Mouse (Mus musculus): ENCODE results near the gene Gadd45gip1. TPM values are rescaled to one million over a fixed set of nuclear protein-coding genes. Genes with fewer than 3 reads are reported as not detected.

Gene Gadd45gip1
- polyA plus RNA-seq, 1 experiment from 2014 or later: 38.6 TPM

DNA sequence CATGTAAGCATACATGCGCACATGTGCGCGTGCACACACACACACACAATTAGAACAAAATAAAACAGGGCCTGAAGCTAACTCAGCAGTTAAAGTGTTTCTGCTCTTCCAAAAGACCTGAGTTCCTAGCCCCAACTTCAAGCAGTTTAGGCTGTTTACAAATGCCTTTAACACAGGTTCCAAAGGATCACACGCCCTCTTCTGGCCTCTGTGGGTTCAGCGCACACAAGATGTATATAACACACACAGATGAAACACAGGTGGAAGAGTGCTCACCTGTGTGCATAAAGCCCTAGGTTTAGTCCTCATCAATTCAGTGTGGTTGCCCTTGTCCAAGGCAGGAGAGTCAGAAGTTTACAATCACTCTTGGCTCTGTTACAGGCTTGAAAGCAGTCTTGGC is 25.3 kb upstream of the Gadd45gip1 start:
- Histone ChIP-seq H3K9ac (ENCODE audit: low read length) (no peak overlapping the region), H3K4me2 (ENCODE audit: low read depth) (no peak overlapping the region), H3K36me3 (ENCODE audit: control insufficient read depth, insufficient read depth, low read length) (no peaks in the 10 kb centered on the region), H3K9me3 (ENCODE audit: control insufficient read depth, low read length) (peaks cover 4% of the 10 kb centered on the region; the same call in 1 of the 2 replicates), H3K4me1 (ENCODE audit: control insufficient read depth, insufficient read depth, low read length) (no peaks in the 10 kb centered on the region), H3K27ac (ENCODE audit: low read depth, low read length) (no peak overlapping the region), H3K27me3 (ENCODE audit: control insufficient read depth, insufficient read depth, low read length) (peaks cover 75% of the 10 kb centered on the region), H3K4me3 (ENCODE audit: low read depth, low read length) (no peak overlapping the region)
- WGBS: 96% methylated on average over 5 of the region's 5 CpGs
- DNase-seq (ENCODE audit: low spot score): no peak
- no peak for ATAC-seq (ENCODE audit: insufficient read depth, low FRiP score, low TSS enrichment)

DNA sequence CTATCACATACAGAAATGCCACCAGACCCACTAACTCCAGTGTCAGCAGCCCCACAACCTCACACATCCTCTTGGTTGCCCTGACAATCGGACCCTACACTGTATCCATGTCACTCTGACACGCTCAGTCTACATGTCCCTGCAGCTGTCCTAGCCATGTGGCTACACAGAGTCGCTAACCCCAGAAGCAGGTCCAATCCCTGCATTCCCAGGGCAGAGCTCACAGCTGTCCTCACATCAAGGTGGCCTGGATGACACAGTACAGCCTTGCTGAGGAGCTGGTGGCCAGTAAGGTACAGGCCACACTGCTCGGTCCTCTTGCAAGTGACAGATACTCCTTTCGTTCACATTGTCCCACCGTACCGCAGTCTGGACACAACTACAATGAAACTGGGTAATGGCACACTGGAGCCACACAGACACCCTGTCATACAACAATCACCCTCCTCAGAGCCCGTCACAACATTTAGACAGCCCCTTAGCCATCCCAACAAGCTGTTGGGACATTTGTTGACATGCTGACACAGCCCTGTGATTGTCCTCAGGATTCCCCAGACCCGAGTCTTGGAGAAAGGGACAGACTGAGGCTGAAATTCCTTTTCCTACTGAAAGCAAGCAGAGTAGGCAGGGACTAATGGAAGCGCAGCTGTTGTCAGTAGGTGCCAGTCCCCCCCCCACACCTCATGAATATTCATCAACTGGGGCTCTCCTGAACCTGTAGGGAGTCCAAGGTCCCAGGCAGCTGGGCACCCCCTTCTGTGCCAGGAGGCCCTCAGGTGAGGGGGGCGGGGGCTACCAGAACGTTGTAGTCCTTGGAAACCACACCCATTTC is 22.0 kb upstream of the Gadd45gip1 start:
- DNase-seq (ENCODE audit: low spot score) (no peak), ATAC-seq (ENCODE audit: insufficient read depth, low FRiP score, low TSS enrichment) (no peak)
- H3K4me2 ChIP-seq (ENCODE audit: low read depth): no peak overlapping the region
- H3K9ac ChIP-seq (ENCODE audit: low read length): no peak overlapping the region
- 61% methylated on average over 12 of the region's 12 CpGs for WGBS
- no peak overlapping the region for H3K4me3 ChIP-seq (ENCODE audit: low read depth, low read length)
- peaks cover 4% of the 10 kb centered on the region; the same call in 1 of the 2 replicates for H3K9me3 ChIP-seq (ENCODE audit: control insufficient read depth, low read length)
- no peaks in the 10 kb centered on the region for H3K36me3 ChIP-seq (ENCODE audit: control insufficient read depth, insufficient read depth, low read length)
- H3K27ac ChIP-seq (ENCODE audit: low read depth, low read length): no peak overlapping the region
- peaks cover 4% of the 10 kb centered on the region; the same call in 1 of the 2 replicates for H3K4me1 ChIP-seq (ENCODE audit: control insufficient read depth, insufficient read depth, low read length)
- peaks cover 61% of the 10 kb centered on the region for H3K27me3 ChIP-seq (ENCODE audit: control insufficient read depth, insufficient read depth, low read length)

DNA sequence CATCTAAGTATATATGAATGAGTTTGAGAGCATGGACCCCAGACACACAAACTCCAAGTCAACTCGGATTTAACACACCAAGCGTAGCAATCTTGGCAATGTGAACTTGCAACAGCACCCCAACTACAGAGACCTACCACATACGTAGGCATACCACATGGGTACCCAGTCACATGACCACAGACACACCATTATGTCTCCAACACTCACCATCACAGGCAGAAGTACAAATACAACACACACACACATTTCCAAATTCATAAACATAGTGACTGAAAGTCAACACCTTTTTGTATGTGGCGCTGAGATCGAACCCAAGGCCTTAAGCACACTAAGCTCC is 21.4 kb upstream of the Gadd45gip1 start:
- peaks cover 4% of the 10 kb centered on the region; the same call in 1 of the 2 replicates for H3K9me3 ChIP-seq (ENCODE audit: control insufficient read depth, low read length)
- ATAC-seq (ENCODE audit: insufficient read depth, low FRiP score, low TSS enrichment): no peak
- H3K36me3 ChIP-seq (ENCODE audit: control insufficient read depth, insufficient read depth, low read length): no peaks in the 10 kb centered on the region
- no peak overlapping the region for H3K9ac ChIP-seq (ENCODE audit: low read length)
- DNase-seq (ENCODE audit: low spot score): no peak
- no peak overlapping the region for H3K4me3 ChIP-seq (ENCODE audit: low read depth, low read length)
- peaks cover 58% of the 10 kb centered on the region for H3K27me3 ChIP-seq (ENCODE audit: control insufficient read depth, insufficient read depth, low read length)
- no peak overlapping the region for H3K27ac ChIP-seq (ENCODE audit: low read depth, low read length)
- no peak overlapping the region for H3K4me2 ChIP-seq (ENCODE audit: low read depth)
- H3K4me1 ChIP-seq (ENCODE audit: control insufficient read depth, insufficient read depth, low read length): peaks cover 6% of the 10 kb centered on the region; the same call in 1 of the 2 replicates
- 74% methylated on average over 5 of the region's 5 CpGs for WGBS

DNA sequence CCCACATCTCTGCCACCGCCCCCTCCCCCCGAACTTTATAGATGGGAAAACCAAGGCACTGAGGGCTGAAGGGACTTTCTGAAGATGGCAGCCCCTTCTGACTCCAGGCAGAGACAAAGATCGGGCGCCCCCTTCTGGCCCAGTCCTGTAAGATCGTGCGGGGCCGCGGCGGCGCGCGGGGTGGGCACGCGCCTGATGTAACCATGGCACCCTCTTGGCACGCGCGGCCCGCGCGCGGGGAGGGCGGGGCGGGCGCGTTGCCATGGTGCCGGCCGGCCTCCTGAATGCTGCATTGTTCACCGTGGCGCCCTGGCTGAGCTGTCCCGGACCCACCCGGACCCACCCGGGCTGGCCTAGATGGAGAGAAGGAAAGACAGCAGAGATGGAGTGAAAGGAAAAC is 20.4 kb upstream of the Gadd45gip1 start:
- under 1% methylated on average over 32 of the region's 32 CpGs for WGBS
- ATAC-seq (ENCODE audit: insufficient read depth, low FRiP score, low TSS enrichment) (peak; percentile 84), DNase-seq (ENCODE audit: low spot score) (peak; percentile 94)
- H3K4me2 ChIP-seq (ENCODE audit: low read depth): peak overlapping the region; percentile 38
- H3K4me1 ChIP-seq (ENCODE audit: control insufficient read depth, insufficient read depth, low read length): peaks cover 9% of the 10 kb centered on the region; the same call in 1 of the 2 replicates
- H3K9me3 ChIP-seq (ENCODE audit: control insufficient read depth, low read length): peaks cover 4% of the 10 kb centered on the region; the same call in 1 of the 2 replicates
- no peaks in the 10 kb centered on the region for H3K36me3 ChIP-seq (ENCODE audit: control insufficient read depth, insufficient read depth, low read length)
- H3K27ac ChIP-seq (ENCODE audit: low read depth, low read length): no peak overlapping the region
- no peak overlapping the region for H3K9ac ChIP-seq (ENCODE audit: low read length)
- H3K27me3 ChIP-seq (ENCODE audit: control insufficient read depth, insufficient read depth, low read length): peaks cover 50% of the 10 kb centered on the region
- H3K4me3 ChIP-seq (ENCODE audit: low read depth, low read length): peak overlapping the region; percentile 19; the same call in 1 of the 2 replicates

DNA sequence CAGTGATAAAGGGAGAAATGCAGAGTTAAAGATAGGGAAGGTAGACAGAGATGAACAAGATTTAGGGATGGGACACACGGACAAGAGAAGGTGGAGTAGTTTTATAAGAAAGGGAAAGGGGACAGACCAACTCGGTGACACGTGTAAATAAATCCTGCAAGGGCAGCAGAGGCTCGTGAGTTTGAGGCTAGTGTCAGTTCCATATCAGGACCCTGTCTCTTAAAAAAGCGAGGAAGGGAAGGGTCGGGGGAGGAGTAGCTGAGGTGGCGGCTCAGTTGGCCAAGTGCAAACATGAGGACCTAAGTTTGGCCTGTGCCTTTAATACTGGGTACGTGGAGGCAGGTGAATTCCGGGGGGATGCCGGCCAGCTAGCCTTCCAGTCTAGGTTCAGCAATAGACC is 20.0 kb upstream of the Gadd45gip1 start:
- 0 out of 2 replicates have a peak overlapping the region, but pooled peaks have one; percentile 19 for H3K4me3 ChIP-seq (ENCODE audit: low read depth, low read length)
- H3K9ac ChIP-seq (ENCODE audit: low read length): no peak overlapping the region
- 19% methylated on average over 10 of the region's 10 CpGs for WGBS
- ATAC-seq (ENCODE audit: insufficient read depth, low FRiP score, low TSS enrichment) (no peak), DNase-seq (ENCODE audit: low spot score) (no peak)
- no peak overlapping the region for H3K27ac ChIP-seq (ENCODE audit: low read depth, low read length)
- H3K4me2 ChIP-seq (ENCODE audit: low read depth): peak overlapping the region; percentile 38
- H3K36me3 ChIP-seq (ENCODE audit: control insufficient read depth, insufficient read depth, low read length): no peaks in the 10 kb centered on the region
- peaks cover 46% of the 10 kb centered on the region for H3K27me3 ChIP-seq (ENCODE audit: control insufficient read depth, insufficient read depth, low read length)
- peaks cover 9% of the 10 kb centered on the region; the same call in 1 of the 2 replicates for H3K4me1 ChIP-seq (ENCODE audit: control insufficient read depth, insufficient read depth, low read length)
- no peaks in the 10 kb centered on the region for H3K9me3 ChIP-seq (ENCODE audit: control insufficient read depth, low read length)

DNA sequence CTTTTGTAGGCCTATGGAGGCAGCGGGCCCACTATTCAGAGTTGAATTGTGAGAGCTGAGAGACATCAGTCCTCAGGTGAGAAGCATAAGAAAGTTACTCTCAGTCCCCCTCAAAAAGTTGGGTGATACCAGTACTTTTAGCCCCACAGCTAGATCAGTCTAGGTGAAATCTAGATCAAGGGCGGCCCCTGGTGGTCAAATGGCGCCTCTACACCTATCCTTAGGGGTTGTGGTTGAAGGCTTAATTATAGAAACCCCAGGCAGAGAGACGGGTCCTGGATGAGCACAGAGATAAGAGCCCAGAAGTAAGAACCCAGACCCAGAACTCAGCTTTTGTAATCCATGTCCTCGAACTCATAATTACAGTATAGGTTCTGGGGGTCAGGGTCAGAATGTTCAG is 18.3 kb upstream of the Gadd45gip1 start:
- Histone ChIP-seq H3K27me3 (ENCODE audit: control insufficient read depth, insufficient read depth, low read length) (peaks cover 39% of the 10 kb centered on the region), H3K36me3 (ENCODE audit: control insufficient read depth, insufficient read depth, low read length) (no peaks in the 10 kb centered on the region), H3K27ac (ENCODE audit: low read depth, low read length) (no peak overlapping the region), H3K4me3 (ENCODE audit: low read depth, low read length) (no peak overlapping the region), H3K4me1 (ENCODE audit: control insufficient read depth, insufficient read depth, low read length) (peaks cover 9% of the 10 kb centered on the region; the same call in 1 of the 2 replicates), H3K9ac (ENCODE audit: low read length) (no peak overlapping the region), H3K4me2 (ENCODE audit: low read depth) (peak overlapping the region; percentile 3; the same call in 1 of the 2 replicates), H3K9me3 (ENCODE audit: control insufficient read depth, low read length) (no peaks in the 10 kb centered on the region)
- DNase-seq (ENCODE audit: low spot score) (peak; percentile 85), ATAC-seq (ENCODE audit: insufficient read depth, low FRiP score, low TSS enrichment) (no peak)
- 3% methylated on average over 5 of the region's 5 CpGs for WGBS

DNA sequence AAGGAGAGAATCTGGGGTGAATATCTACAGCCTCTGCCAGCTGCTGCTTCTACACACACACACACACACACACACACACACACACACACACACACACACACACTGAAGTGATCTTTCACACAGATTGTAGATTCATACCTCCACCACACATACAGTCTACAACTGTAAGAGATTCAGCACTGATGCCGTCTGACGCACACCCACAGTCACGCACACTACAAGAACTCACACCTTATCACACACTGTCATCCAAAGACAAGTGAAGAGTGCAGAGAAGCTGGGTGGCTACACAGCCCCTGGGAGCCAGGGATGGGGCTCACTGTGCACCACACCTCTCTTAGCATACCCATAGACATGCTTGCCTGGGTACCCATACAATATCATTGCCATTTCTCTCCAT is 17.5 kb upstream of the Gadd45gip1 start:
- ATAC-seq (ENCODE audit: insufficient read depth, low FRiP score, low TSS enrichment) (no peak), DNase-seq (ENCODE audit: low spot score) (no peak)
- Histone ChIP-seq H3K4me3 (ENCODE audit: low read depth, low read length) (no peak overlapping the region), H3K4me2 (ENCODE audit: low read depth) (no peak overlapping the region), H3K4me1 (ENCODE audit: control insufficient read depth, insufficient read depth, low read length) (peaks cover 9% of the 10 kb centered on the region; the same call in 1 of the 2 replicates), H3K9me3 (ENCODE audit: control insufficient read depth, low read length) (no peaks in the 10 kb centered on the region), H3K27ac (ENCODE audit: low read depth, low read length) (no peak overlapping the region), H3K36me3 (ENCODE audit: control insufficient read depth, insufficient read depth, low read length) (no peaks in the 10 kb centered on the region), H3K9ac (ENCODE audit: low read length) (no peak overlapping the region), H3K27me3 (ENCODE audit: control insufficient read depth, insufficient read depth, low read length) (peaks cover 34% of the 10 kb centered on the region)
- WGBS: 88% methylated on average over 3 of the region's 3 CpGs

DNA sequence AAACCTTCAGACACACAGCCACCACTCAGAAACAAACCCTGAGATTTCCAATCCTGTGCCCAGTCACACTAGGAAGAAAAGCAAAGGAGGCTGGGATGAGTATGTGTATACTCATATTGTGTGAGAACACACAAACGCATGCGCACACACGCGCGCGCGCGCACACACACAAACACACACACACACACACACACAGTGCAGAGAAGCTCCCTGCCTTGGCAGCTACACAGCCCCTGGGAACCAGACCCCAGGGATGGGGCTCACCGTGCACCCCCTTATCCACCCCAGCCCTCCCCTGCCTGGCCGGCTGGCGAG is 17.1 kb upstream of the Gadd45gip1 start:
- no peak overlapping the region for H3K27ac ChIP-seq (ENCODE audit: low read depth, low read length)
- no peak for ATAC-seq (ENCODE audit: insufficient read depth, low FRiP score, low TSS enrichment)
- no peak for DNase-seq (ENCODE audit: low spot score)
- H3K9me3 ChIP-seq (ENCODE audit: control insufficient read depth, low read length): no peaks in the 10 kb centered on the region
- no peaks in the 10 kb centered on the region for H3K36me3 ChIP-seq (ENCODE audit: control insufficient read depth, insufficient read depth, low read length)
- H3K27me3 ChIP-seq (ENCODE audit: control insufficient read depth, insufficient read depth, low read length): peaks cover 30% of the 10 kb centered on the region
- peaks cover 9% of the 10 kb centered on the region; the same call in 1 of the 2 replicates for H3K4me1 ChIP-seq (ENCODE audit: control insufficient read depth, insufficient read depth, low read length)
- H3K4me3 ChIP-seq (ENCODE audit: low read depth, low read length): no peak overlapping the region
- H3K4me2 ChIP-seq (ENCODE audit: low read depth): no peak overlapping the region
- 81% methylated on average over 11 of the region's 11 CpGs for WGBS
- no peak overlapping the region for H3K9ac ChIP-seq (ENCODE audit: low read length)

All from neural tube, embryonic 11.5 days (tissue).